Mouse (Mus musculus) MEL (cell line): ENCODE measurements around the gene Adgrf5.

Source experiments
- CHD1 ChIP-seq: IDR thresholded peaks from 2 replicates; pipeline ENCODE4 v1.6.1; 2012; ENCODE audit warnings: low read depth, mild to moderate bottlenecking, inconsistent platforms, low read length, improper control_type of control experiment
- CTCF ChIP-seq, 3 experiments: IDR thresholded peaks in 2 of 3; conservative IDR thresholded peaks in 1 of 3; 2 replicates each; pipeline ENCODE4 v1.5.1; 2011 to 2012; ENCODE audit warnings: low read length in 3 of 3, low read depth in 2 of 3, mild to moderate bottlenecking in 2 of 3, improper control_type of control experiment in 1 of 3, inconsistent platforms in 1 of 3, mixed read lengths in 1 of 3, moderate library complexity in 1 of 3; ENCODE audit not compliant: control insufficient read depth in 1 of 3, insufficient read depth in 1 of 3, poor library complexity in 1 of 3, severe bottlenecking in 1 of 3
- E2F4 ChIP-seq: IDR thresholded peaks from 2 replicates; pipeline ENCODE4 v1.6.1; 2011; ENCODE audit warnings: low read depth, low read length, improper control_type of control experiment, borderline replicate concordance
- GATA1 ChIP-seq: IDR thresholded peaks from 2 replicates; pipeline ENCODE4 v1.6.1; 2011; ENCODE audit warnings: low read depth, low read length, improper control_type of control experiment
- KAT2A ChIP-seq: conservative IDR thresholded peaks from 2 replicates; pipeline ENCODE4 v1.6.1; 2012; ENCODE audit warnings: low read depth, low read length, improper control_type of control experiment, inconsistent platforms
- MAX ChIP-seq: IDR thresholded peaks from 2 replicates; pipeline ENCODE4 v1.6.1; 2011; ENCODE audit warnings: low read length, improper control_type of control experiment
- NRF1 ChIP-seq: IDR thresholded peaks from 2 replicates; pipeline ENCODE4 v1.6.1; 2014; ENCODE audit warnings: low read depth, mild to moderate bottlenecking, inconsistent platforms, low read length, improper control_type of control experiment, moderate library complexity; ENCODE audit not compliant: poor library complexity, insufficient read depth, severe bottlenecking
- POLR2A ChIP-seq, 2 experiments: IDR thresholded peaks; 2 replicates each; pipeline ENCODE4 v1.6.1; 2011 to 2012; ENCODE audit warnings: low read length in 2 of 2, mild to moderate bottlenecking in 2 of 2, control low read depth in 1 of 2, improper control_type of control experiment in 1 of 2, low read depth in 1 of 2, moderate library complexity in 1 of 2; ENCODE audit not compliant: control insufficient read depth in 1 of 2, insufficient read depth in 1 of 2, poor library complexity in 1 of 2
- POLR2AphosphoS2 ChIP-seq: IDR thresholded peaks from 2 replicates; pipeline ENCODE4 v1.6.1; 2011; ENCODE audit warnings: low read length, improper control_type of control experiment
- RAD21 ChIP-seq: IDR thresholded peaks from 2 replicates; pipeline ENCODE4 v1.6.1; 2011; ENCODE audit warnings: mild to moderate bottlenecking, low read depth, low read length, improper control_type of control experiment
- TAL1 ChIP-seq: IDR thresholded peaks from 2 replicates; pipeline ENCODE4 v1.6.1; 2012; ENCODE audit warnings: mild to moderate bottlenecking, inconsistent platforms, low read length, moderate library complexity, mixed read lengths
- USF1 ChIP-seq: IDR thresholded peaks from 2 replicates; pipeline ENCODE4 v1.6.1; 2014; ENCODE audit warnings: low read depth, mild to moderate bottlenecking, inconsistent platforms, low read length, improper control_type of control experiment, moderate library complexity

DNA sequence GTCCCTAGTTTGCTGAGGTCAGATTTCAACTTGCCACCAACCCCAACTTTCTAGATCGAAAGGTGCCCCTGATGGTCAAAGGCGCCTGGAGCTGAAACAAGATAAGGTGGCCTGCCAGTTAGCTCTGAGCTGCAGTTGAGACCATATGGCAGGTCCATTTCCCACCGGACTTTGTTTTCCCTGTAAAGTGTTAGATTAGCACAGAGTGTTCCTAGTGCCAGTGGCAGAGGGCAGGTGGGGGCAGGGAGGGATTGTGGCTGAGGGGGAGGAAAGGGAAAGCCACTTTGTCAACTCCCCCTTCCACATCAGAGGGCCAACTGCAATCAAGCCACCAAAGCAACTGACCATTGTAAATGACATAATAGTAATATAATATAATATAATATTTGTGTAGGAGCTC lies 26.9 kb downstream of the Adgrf5 start:
- TF ChIP-seq KAT2A = no peak
- no peak for TF ChIP-seq CTCF (IDR thresholded peaks at IDR 0.05 in 2 of 3, conservative IDR thresholded peaks at IDR 0.05 in 1 of 3; ENCODE audit: control insufficient read depth in 1 of 3, insufficient read depth in 1 of 3, low read depth in 2 of 3, low read length in 3 of 3, poor library complexity in 1 of 3, severe bottlenecking in 1 of 3)
- no peak for TF ChIP-seq POLR2A (IDR thresholded peaks at IDR 0.05; ENCODE audit: control insufficient read depth in 1 of 2, insufficient read depth in 1 of 2, low read depth in 1 of 2, low read length in 2 of 2, poor library complexity in 1 of 2)
- TF ChIP-seq TAL1 = no peak
- no peak for TF ChIP-seq POLR2AphosphoS2
- no peak for TF ChIP-seq E2F4
- TF ChIP-seq USF1 = no peak
- no peak for TF ChIP-seq GATA1
- no peak for TF ChIP-seq MAX
- TF ChIP-seq CHD1 = no peak
- TF ChIP-seq NRF1 = no peak
- TF ChIP-seq RAD21 = no peak
